Mouse (Mus musculus): ENCODE data around the gene Nt5dc3.

Nt5dc3 gene

GRCm38 (mm10) chr10:86778398-86779116 lies at the start of gene Nt5dc3:
Nt5dc3 (plus strand) TSS chr10:86779005.
- DNase-seq (ENCODE audit: extremely low read depth, low read depth, low spot score), result peak; percentile 76

GRCm38 (mm10) chr10:86730823-86731499 lies 47.8 kb upstream of the Nt5dc3 start:
- no peak for DNase-seq (ENCODE audit: extremely low read depth, low read depth, low spot score)

DNA sequence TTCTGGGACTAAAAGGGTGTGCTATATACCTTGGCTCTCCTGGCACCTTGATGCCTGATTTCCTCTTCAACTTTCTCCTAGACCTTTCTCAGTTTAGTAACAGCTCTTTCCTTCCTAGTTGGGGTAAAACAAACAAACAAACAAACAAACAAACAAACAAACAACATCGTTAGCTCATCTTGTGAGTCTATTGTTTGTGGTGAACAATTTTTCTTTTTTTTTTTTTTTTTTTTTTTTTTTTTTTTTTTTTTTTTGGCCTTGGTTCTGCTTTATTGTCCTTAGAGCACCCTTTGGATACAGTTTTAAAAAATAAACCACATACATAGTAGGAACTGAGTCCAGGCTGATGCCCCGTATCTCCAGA lies 47.3 kb upstream of the Nt5dc3 start:
- no peak for DNase-seq (ENCODE audit: extremely low read depth, low read depth, low spot score)

- no peak for DNase-seq (ENCODE audit: extremely low read depth, low read depth, low spot score)
Observed at GRCm38 (mm10) chr10:86735036-86735435, 43.8 kb upstream of the Nt5dc3 start.

DNA sequence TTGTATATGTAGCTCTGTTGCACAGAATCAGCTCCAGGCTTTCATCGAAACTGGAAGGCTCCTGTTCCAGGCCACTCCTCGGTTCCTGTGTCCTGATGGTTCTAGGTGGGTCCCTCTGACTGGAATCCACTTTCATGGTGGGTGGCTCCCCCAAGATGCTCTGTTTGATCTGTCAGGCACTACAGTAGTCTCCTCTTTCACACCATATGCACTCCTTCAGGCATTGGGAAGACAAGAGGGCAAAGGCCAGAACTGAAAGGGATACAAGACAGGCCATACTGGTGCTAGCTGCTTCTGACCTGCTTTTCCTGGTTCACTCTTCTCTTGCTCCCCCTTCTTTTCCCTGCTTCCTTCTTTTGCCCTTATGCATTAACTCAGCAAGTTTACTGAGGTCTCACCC lies 35.9 kb upstream of the Nt5dc3 start:
- DNase-seq (ENCODE audit: extremely low read depth, low read depth, low spot score), result no peak

DNA sequence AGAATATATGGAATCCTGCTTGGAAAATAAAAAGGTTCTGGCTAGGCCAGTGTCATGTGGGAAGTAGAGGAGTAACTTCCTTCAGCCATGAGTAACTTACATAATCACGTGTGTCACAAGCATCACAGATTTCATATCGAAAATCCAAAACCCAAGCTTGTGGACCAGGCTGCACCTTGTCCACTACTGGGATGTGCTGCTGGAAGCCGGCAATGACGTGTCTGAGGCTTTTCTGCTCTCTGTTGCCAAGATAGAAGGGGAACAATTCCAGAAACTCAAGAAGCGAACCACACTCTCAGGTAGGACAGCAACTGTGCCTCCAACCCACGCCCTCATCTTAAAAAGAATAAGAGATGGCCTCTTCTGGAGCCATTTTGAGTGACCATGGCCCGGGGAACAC lies 34.5 kb upstream of the Nt5dc3 start:
- DNase-seq (ENCODE audit: extremely low read depth, low read depth, low spot score), result no peak

DNA sequence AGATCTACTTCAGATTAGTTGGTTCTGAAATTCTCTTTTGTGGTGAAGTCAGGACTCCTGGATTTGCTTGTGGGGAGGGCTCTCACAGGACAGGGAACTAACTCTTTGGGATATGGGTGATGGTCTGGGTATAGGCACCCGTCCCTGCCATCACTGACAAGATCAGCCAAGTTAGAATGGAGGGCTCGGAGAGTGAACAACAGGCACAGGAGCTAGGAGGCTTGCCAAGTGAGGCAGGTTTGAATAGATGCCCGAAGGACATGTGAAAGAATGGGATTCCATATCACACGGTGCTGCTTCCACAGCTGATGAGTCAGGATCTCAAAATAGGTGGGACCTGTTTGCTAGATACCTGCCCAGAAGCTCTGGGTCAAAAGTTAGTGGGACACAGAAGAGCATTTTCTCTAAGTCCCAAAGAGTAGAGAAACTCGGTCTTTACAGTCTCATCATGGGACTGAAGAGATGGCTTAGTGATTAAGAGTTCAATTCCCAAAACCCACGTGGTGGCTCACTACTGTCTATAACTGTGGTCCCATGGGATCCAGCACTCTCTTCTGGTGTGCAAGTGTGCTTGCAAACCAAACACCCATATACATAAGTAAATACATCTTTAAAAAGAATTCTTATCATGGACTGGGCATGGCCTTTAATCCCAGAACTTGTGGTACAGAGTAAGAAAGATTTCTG lies 22.8 kb upstream of the Nt5dc3 start:
- DNase-seq (ENCODE audit: extremely low read depth, low read depth, low spot score), result no peak

DNA sequence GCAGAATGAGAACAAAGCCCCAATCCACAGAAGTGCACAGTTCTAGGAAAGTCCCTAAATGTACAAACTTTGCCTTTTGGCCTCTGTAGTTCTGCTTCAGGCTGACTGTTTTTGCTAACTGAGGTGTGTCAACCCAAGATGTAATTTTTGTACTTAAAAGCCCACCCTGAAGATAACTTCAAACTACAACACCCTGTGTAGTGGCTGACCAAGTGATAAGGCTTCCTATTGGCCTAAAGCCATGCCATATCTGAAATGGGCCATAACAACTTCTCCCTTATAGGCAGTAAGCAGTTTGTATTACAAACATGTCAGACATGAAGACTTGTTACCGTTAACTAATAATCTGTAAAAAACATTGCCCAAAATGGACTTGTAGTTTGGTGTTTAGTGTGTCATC lies 21.1 kb upstream of the Nt5dc3 start:
- DNase-seq (ENCODE audit: extremely low read depth, low read depth, low spot score), result no peak

DNA sequence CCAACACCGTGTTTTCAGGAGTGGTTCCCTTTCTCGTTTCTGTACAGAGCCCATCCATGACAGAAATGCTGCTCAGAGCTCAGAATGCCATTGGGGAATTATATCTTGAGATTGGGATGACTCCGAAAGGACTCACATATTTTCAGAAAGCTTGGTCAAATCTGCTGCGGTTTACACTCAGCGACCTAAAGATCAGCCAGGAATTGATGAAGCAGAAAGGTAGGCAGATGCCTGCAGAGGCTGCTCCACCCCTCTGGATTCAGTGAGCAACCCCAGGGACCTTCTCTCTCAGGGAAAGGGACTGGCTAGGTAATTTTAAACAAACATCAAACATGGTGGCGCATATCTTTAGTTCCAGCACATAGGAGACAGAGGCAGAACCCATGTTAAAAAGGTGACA lies 20.6 kb upstream of the Nt5dc3 start:
- no peak for DNase-seq (ENCODE audit: extremely low read depth, low read depth, low spot score)

- no peak for DNase-seq (ENCODE audit: extremely low read depth, low read depth, low spot score)
Observed at GRCm38 (mm10) chr10:86761236-86761635, 17.6 kb upstream of the Nt5dc3 start.

DNA sequence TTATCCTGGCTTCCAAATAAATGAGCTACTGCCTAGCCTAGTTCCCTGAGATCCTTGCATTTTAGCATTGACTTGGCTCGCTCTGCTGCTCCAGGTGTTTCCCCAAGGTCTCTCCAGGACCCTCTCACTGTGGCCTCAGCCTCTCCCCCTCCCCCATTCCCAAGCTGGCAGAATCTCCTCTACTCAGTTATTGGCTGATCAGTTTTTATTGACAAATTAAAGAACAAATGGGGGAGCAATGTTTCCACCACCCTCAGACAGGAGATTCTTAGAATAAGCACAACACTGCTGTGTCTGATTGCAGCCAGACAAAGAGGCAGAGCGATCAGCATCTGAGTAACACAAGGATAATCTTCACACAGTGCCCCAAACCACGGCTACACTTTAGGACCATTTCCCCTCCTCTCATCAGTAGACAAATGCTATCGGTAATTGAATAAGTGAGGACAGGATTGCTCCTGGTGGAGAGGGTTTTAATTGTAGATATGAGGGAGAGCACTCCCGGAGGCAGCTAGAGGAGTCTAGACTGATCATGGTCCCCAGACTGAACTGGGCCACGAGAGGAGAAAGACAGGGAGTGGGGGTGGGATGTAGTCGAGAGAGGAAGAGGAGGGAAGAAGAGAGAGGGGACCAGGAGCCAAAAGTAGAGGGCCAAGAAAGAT lies 17.0 kb upstream of the Nt5dc3 start:
- DNase-seq (ENCODE audit: extremely low read depth, low read depth, low spot score), result no peak

- no peak for DNase-seq (ENCODE audit: extremely low read depth, low read depth, low spot score)
Observed at GRCm38 (mm10) chr10:86762384-86762730, 16.4 kb upstream of the Nt5dc3 start.

- no peak for DNase-seq (ENCODE audit: extremely low read depth, low read depth, low spot score)
Observed at GRCm38 (mm10) chr10:86763672-86764071, 15.1 kb upstream of the Nt5dc3 start, which contains the start of gene Gm49358. Gm49358 (plus strand) TSS chr10:86763972.

DNA sequence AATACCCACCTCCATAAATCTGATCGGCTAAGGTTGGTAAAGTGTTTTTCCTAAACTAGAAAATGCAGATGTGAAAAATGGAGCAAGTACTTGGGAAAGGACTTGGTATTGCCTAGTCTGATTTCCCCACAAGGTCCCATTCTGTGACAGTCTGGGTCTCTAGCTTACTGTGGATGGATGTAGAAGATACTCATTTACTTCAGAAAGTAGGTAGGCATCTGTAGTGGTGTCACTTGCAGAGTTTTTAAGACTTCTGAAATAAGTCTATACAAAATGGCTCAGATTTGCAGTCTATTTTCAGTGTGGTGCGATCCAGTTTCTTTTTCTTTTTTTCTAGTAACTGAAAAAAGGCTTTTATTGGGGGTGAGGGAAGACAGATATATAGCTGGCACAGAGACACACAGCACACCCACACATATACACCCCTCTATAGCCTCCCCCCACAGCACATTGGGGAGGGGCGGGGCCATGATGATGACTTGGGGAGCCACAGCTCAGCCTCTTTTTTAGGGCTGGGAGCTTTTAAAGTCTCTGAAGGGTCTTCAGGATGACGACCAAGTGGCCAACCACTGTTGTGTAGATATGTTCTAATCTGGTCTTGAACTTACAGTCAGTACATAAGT lies 13.3 kb upstream of the Nt5dc3 start:
- no peak for DNase-seq (ENCODE audit: extremely low read depth, low read depth, low spot score)

DNA sequence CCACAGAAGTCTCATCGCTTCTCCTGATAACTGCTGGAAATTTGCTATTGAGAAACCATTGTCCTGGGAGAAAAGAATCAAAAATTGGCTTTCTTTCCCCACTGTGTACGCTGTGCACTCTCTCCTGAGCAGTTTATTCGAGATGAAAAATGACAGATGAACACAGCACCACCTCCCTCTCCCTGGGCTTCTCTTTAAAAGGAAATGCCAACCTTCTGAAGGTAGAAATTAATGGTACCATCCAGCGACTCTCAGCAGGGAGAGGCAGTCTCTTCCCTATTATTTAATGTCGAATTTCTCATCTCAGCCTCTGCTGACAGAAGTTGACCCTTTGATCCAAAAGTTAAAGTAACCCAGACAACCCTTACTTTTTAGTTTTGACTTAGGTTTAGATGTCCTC lies 9.6 kb upstream of the Nt5dc3 start:
- DNase-seq (ENCODE audit: extremely low read depth, low read depth, low spot score), result no peak

DNA sequence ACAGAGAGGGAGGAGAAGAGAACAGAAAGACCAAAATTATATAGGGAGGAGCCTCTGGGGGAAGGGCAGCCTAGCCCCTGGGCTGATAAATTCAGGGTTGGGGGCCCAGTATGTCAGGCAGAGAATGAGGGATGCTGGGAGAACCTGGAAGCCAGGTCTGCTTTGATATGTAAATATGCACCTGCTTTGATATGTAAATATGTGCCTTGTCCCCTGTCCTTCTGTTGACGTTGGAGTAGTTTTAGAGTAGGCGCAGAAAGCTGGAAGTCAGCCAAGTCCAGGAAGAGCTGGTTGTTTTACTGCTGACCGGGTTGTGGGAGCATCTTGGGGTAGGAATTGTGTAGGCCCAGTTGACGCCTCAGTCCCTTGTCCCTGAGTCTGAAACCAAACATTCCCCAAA lies 9.0 kb upstream of the Nt5dc3 start:
- DNase-seq (ENCODE audit: extremely low read depth, low read depth, low spot score), result no peak

DNA sequence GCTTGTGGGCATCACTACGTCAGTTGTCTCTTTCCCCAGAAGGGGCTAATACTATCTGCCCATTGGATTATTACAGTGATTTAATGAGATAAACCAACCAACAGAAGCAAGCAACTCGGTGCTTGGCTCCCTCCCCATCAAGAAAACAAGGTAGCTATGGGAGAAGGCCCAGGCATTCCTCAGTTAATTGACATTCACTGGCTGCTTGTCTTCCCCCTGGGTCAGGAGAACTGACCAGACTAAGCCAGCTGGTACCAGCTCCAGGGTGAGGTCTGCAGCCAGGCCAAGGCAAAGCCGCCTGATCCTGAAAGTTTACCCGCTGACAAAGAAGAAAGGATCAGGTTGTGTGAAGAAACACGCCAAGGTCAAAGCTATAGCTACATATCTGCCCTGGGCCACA lies 7.1 kb upstream of the Nt5dc3 start:
- no peak for DNase-seq (ENCODE audit: extremely low read depth, low read depth, low spot score)

GRCm38 (mm10) chr10:86772231-86772631 lies 6.6 kb upstream of the Nt5dc3 start:
- no peak for DNase-seq (ENCODE audit: extremely low read depth, low read depth, low spot score)

- DNase-seq (ENCODE audit: extremely low read depth, low read depth, low spot score), result no peak
Observed at GRCm38 (mm10) chr10:86773360-86773759, 5.4 kb upstream of the Nt5dc3 start.

- DNase-seq (ENCODE audit: extremely low read depth, low read depth, low spot score), result no peak
Observed at GRCm38 (mm10) chr10:86776281-86776680, 2.5 kb upstream of the Nt5dc3 start.

GRCm38 (mm10) chr10:86777614-86778319 lies 1.0 kb upstream of the Nt5dc3 start:
- no peak for DNase-seq (ENCODE audit: extremely low read depth, low read depth, low spot score)

All from fat pad, adult 2 months (tissue).